Comparison of ENCODE assay signal across 18 mouse cellular contexts in genomic region chr5:48489549-48490288, GRCm38 (mm10).
DNase-seq lines count a peak whose midpoint lies in the region; ATAC-seq lines count a peak whose summit lies in the region.
"Had no signal": no experiment of that assay in that cellular context is flagged by ENCODE, and none has a peak within 500 bp of the region (broad histone marks: within the 10 kb centered on the region; RNA-seq: fewer than 3 reads in every experiment).

No protein-coding gene starts in this region.

- no peak overlapping the region for H3K9ac ChIP-seq in neural tube, embryonic 15.5 days (replicated peaks)
- H3K9ac ChIP-seq in hindbrain, embryonic 11.5 days (ENCODE audit: low read depth, low read length): no peak overlapping the region
- no peak overlapping the region for H3K9ac ChIP-seq in midbrain, embryonic 14.5 days (replicated peaks; ENCODE audit: low read length)
- no peak overlapping the region for H3K9ac ChIP-seq in heart, embryonic 11.5 days (ENCODE audit: low read depth, low read length)
- H3K9ac ChIP-seq: embryonic facial prominence, embryonic 15.5 days; heart, embryonic 15.5 days; hindbrain, embryonic 15.5 days had no signal

- H3K4me2 ChIP-seq in neural tube, embryonic 15.5 days: no peak overlapping the region
- no peak overlapping the region for H3K4me2 ChIP-seq in hindbrain, embryonic 11.5 days (replicated peaks; ENCODE audit: low read depth, low read length)
- H3K4me2 ChIP-seq in midbrain, embryonic 14.5 days (ENCODE audit: low read length): no peak overlapping the region
- H3K4me2 ChIP-seq in heart, embryonic 11.5 days: no peak overlapping the region
- H3K4me2 ChIP-seq: embryonic facial prominence, embryonic 15.5 days; heart, embryonic 15.5 days; hindbrain, embryonic 15.5 days had no signal

- ATAC-seq in neural tube, embryonic 15.5 days (ENCODE audit: low FRiP score): no peak
- peak; percentile 81 for ATAC-seq in hindbrain, embryonic 11.5 days (ENCODE audit: low FRiP score)
- peak; percentile 37; the same call in 1 of the 2 replicates for ATAC-seq in midbrain, embryonic 14.5 days (ENCODE audit: low FRiP score, low TSS enrichment)
- ATAC-seq in CD4-positive, CD25-positive, alpha-beta regulatory T cell, adult 4 months: no peak
- no peak for ATAC-seq in heart, embryonic 11.5 days (replicated peaks; ENCODE audit: insufficient number of reproducible peaks, low FRiP score, low TSS enrichment)

- no peaks in the 10 kb centered on the region for H3K36me3 ChIP-seq in neural tube, embryonic 15.5 days
- H3K36me3 ChIP-seq in hindbrain, embryonic 11.5 days (ENCODE audit: control insufficient read depth, insufficient read depth, low read length): no peaks in the 10 kb centered on the region
- H3K36me3 ChIP-seq in midbrain, embryonic 14.5 days (ENCODE audit: control insufficient read depth, insufficient read depth, low read length): no peaks in the 10 kb centered on the region
- no peaks in the 10 kb centered on the region for H3K36me3 ChIP-seq in heart, embryonic 11.5 days (ENCODE audit: control insufficient read depth, insufficient read depth, low read length)
- H3K36me3 ChIP-seq: embryonic facial prominence, embryonic 15.5 days; heart, embryonic 15.5 days; hindbrain, embryonic 15.5 days had no signal

- WGBS in neural tube, embryonic 15.5 days: 20% methylated on average over 5 of the region's 5 CpGs
- 16% methylated on average over 5 of the region's 5 CpGs for WGBS in hindbrain, embryonic 11.5 days
- WGBS in midbrain, embryonic 14.5 days: 23% methylated on average over 5 of the region's 5 CpGs
- 49% methylated on average over 5 of the region's 5 CpGs for WGBS in heart, embryonic 11.5 days (ENCODE audit: insufficient replicate concordance)

- no peaks in the 10 kb centered on the region for H3K9me3 ChIP-seq in neural tube, embryonic 15.5 days (replicated peaks)
- no peaks in the 10 kb centered on the region for H3K9me3 ChIP-seq in hindbrain, embryonic 11.5 days (ENCODE audit: control insufficient read depth, low read length)
- no peaks in the 10 kb centered on the region for H3K9me3 ChIP-seq in midbrain, embryonic 14.5 days (ENCODE audit: control insufficient read depth, low read length)
- no peaks in the 10 kb centered on the region for H3K9me3 ChIP-seq in heart, embryonic 11.5 days (replicated peaks; ENCODE audit: control insufficient read depth, low read length)
- H3K9me3 ChIP-seq: embryonic facial prominence, embryonic 15.5 days; heart, embryonic 15.5 days; hindbrain, embryonic 15.5 days had no signal

- no peak overlapping the region for H3K27ac ChIP-seq in neural tube, embryonic 15.5 days (replicated peaks)
- no peak overlapping the region for H3K27ac ChIP-seq in hindbrain, embryonic 11.5 days (ENCODE audit: low read depth, low read length)
- no peak overlapping the region for H3K27ac ChIP-seq in midbrain, embryonic 14.5 days (replicated peaks; ENCODE audit: low read depth, low read length)
- no peak overlapping the region for H3K27ac ChIP-seq in heart, embryonic 11.5 days (ENCODE audit: low read depth, low read length)
- H3K27ac ChIP-seq: embryonic facial prominence, embryonic 15.5 days; heart, embryonic 15.5 days; hindbrain, embryonic 15.5 days had no signal

- no peaks in the 10 kb centered on the region for H3K27me3 ChIP-seq in neural tube, embryonic 15.5 days (replicated peaks)
- no peaks in the 10 kb centered on the region for H3K27me3 ChIP-seq in hindbrain, embryonic 11.5 days (ENCODE audit: control insufficient read depth, insufficient read depth, low read length)
- H3K27me3 ChIP-seq in midbrain, embryonic 14.5 days (ENCODE audit: control insufficient read depth, insufficient read depth, low read length): no peaks in the 10 kb centered on the region
- no peaks in the 10 kb centered on the region for H3K27me3 ChIP-seq in heart, embryonic 11.5 days (ENCODE audit: control insufficient read depth, insufficient read depth, low read length)
- H3K27me3 ChIP-seq: CH12.LX; embryonic facial prominence, embryonic 15.5 days; heart, embryonic 15.5 days; hindbrain, embryonic 15.5 days had no signal

- peaks cover 6% of the 10 kb centered on the region; the same call in 1 of the 2 replicates for H3K4me1 ChIP-seq in neural tube, embryonic 15.5 days
- no peaks in the 10 kb centered on the region for H3K4me1 ChIP-seq in hindbrain, embryonic 11.5 days (replicated peaks; ENCODE audit: control insufficient read depth, insufficient read depth, low read length)
- H3K4me1 ChIP-seq in midbrain, embryonic 14.5 days (ENCODE audit: control insufficient read depth, insufficient read depth, low read length): 0 out of 2 replicates have a peak, but pooled peaks cover 2% of the 10 kb centered on the region
- H3K4me1 ChIP-seq in heart, embryonic 11.5 days (ENCODE audit: control insufficient read depth, insufficient read depth, low read length): no peaks in the 10 kb centered on the region
- H3K4me1 ChIP-seq: embryonic facial prominence, embryonic 15.5 days; heart, embryonic 15.5 days; hindbrain, embryonic 15.5 days had no signal

- DNase-seq in neural tube, embryonic 10.5 days (ENCODE audit: extremely low spot score, low spot score): peak; percentile 19
- peak; percentile 39 for DNase-seq in hindbrain, embryonic 11.5 days (ENCODE audit: low spot score)
- DNase-seq in midbrain, embryonic 14.5 days: peak; percentile 25
- no peak for DNase-seq in adrenal gland, postnatal 4 days (ENCODE audit: low spot score in 2 of 2)
- DNase-seq: adrenal gland, postnatal 25 days; cerebellum, postnatal 25 days; kidney, adult 18-20 months; kidney, postnatal 25 days; liver; lung, adult 2 months had no signal

- H3K4me3 ChIP-seq in neural tube, embryonic 15.5 days (replicated peaks): no peak overlapping the region
- H3K4me3 ChIP-seq in hindbrain, embryonic 11.5 days (ENCODE audit: low read depth, low read length): no peak overlapping the region
- H3K4me3 ChIP-seq in midbrain, embryonic 14.5 days (replicated peaks; ENCODE audit: low read depth, low read length): no peak overlapping the region
- H3K4me3 ChIP-seq in heart, embryonic 11.5 days (ENCODE audit: low read depth, low read length): no peak overlapping the region
- H3K4me3 ChIP-seq: embryonic facial prominence, embryonic 15.5 days; heart, embryonic 15.5 days; hindbrain, embryonic 15.5 days; myocyte had no signal

Comparison
In these comparisons a context has a peak if more than half of its experiments do, and no peak if none do; other contexts are left out.
1. DNase-seq: peak in neural tube, embryonic 10.5 days (single experiment), hindbrain, embryonic 11.5 days (single experiment) and midbrain, embryonic 14.5 days (single experiment); none in adrenal gland, postnatal 4 days (0 of 2).
2. ATAC-seq: peak in hindbrain, embryonic 11.5 days (single experiment) and midbrain, embryonic 14.5 days (single experiment); none in neural tube, embryonic 15.5 days (single experiment), CD4-positive, CD25-positive, alpha-beta regulatory T cell, adult 4 months (single experiment) and heart, embryonic 11.5 days (single experiment).